ENCODE assay signal across 16 mouse cellular contexts in the genomic region with DNA sequence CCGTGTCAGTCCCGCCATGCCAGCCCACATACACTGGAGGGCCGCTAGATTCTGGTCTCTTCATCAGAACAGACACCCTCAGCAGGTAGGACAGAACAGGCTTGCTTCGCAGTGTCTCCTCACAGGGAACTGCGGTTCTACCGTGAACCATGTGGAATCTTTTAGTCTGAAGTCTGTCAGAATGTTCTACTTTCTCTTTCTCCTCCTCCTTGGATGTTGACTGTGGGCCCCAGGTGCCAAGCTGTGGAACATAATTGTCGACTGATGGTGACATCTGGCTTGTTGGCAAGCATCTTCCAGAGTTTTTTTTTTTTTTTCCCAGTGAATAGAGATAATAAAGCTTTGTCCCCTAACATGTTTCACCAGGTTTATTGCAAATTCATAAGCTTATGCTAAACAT.
DNase-seq lines count a peak whose midpoint lies in the region; ATAC-seq and TF ChIP-seq lines count a peak whose summit lies in the region.
"Had no signal": no experiment of that assay in that cellular context is flagged by ENCODE, and none has a peak within 500 bp of the region (broad histone marks: within the 10 kb centered on the region; RNA-seq: fewer than 3 reads in every experiment).

No protein-coding gene starts in this region.

- no peak overlapping the region for H3K9ac ChIP-seq in intestine, embryonic 14.5 days (ENCODE audit: low read length)
- H3K9ac ChIP-seq in intestine, postnatal 0 days (ENCODE audit: low read depth, low read length), result no peak overlapping the region
- H3K9ac ChIP-seq: embryonic facial prominence, embryonic 13.5 days; forebrain, embryonic 12.5 days; heart, embryonic 13.5 days had no signal

- no peaks in the 10 kb centered on the region for H3K27me3 ChIP-seq in intestine, embryonic 14.5 days (replicated peaks; ENCODE audit: control insufficient read depth, insufficient read depth, low read length)
- no peaks in the 10 kb centered on the region for H3K27me3 ChIP-seq in intestine, postnatal 0 days (replicated peaks; ENCODE audit: control insufficient read depth, insufficient read depth, low read length)
- H3K27me3 ChIP-seq: embryonic facial prominence, embryonic 13.5 days; forebrain, embryonic 12.5 days; heart, embryonic 13.5 days had no signal

- TF ChIP-seq CTCF in intestine, postnatal 0 days (IDR thresholded peaks at IDR 0.05; ENCODE audit: low read depth), result no peak

- no peaks in the 10 kb centered on the region for H3K9me3 ChIP-seq in intestine, embryonic 14.5 days (ENCODE audit: control insufficient read depth, low read length)
- H3K9me3 ChIP-seq in intestine, postnatal 0 days (ENCODE audit: control insufficient read depth), result no peaks in the 10 kb centered on the region
- H3K9me3 ChIP-seq: embryonic facial prominence, embryonic 13.5 days; forebrain, embryonic 12.5 days; G1E; heart, embryonic 13.5 days had no signal

- no peaks in the 10 kb centered on the region for H3K36me3 ChIP-seq in intestine, embryonic 14.5 days (ENCODE audit: control insufficient read depth, insufficient read depth, low read length)
- no peaks in the 10 kb centered on the region for H3K36me3 ChIP-seq in intestine, postnatal 0 days (ENCODE audit: control insufficient read depth, insufficient read depth)
- H3K36me3 ChIP-seq: embryonic facial prominence, embryonic 13.5 days; forebrain, embryonic 12.5 days; G1E; heart, embryonic 13.5 days had no signal

- H3K4me3 ChIP-seq in intestine, embryonic 14.5 days (ENCODE audit: low read depth, low read length), result no peak overlapping the region
- no peak overlapping the region for H3K4me3 ChIP-seq in intestine, postnatal 0 days (ENCODE audit: low read depth, low read length)
- H3K4me3 ChIP-seq: embryonic facial prominence, embryonic 13.5 days; forebrain, embryonic 12.5 days; heart, embryonic 13.5 days had no signal

- ATAC-seq in intestine, embryonic 14.5 days (replicated peaks; ENCODE audit: low FRiP score, low TSS enrichment, low read depth), result no peak
- ATAC-seq in intestine, postnatal 0 days, result no peak

- peak; percentile 33 to 38 for DNase-seq in cerebellum, postnatal 14 days
- DNase-seq in cerebellum, postnatal 36 days, result no peak
- DNase-seq in intestine, embryonic 14.5 days (ENCODE audit: low spot score), result peak; percentile 12
- DNase-seq in brain, adult 2 months (ENCODE audit: low read depth, low spot score), result peak; percentile 34
- DNase-seq in frontal cortex, adult 2 months (ENCODE audit: extremely low spot score in 1 of 2, low spot score in 1 of 2), result no peak
- DNase-seq: adrenal gland, postnatal 10 days; gastrocnemius, postnatal 36 days; heart, adult 11 months; heart, postnatal 36 days; kidney, adult 11 months; kidney, adult 9 months had no signal

- H3K27ac ChIP-seq in intestine, embryonic 14.5 days (ENCODE audit: low read depth), result no peak overlapping the region
- H3K27ac ChIP-seq in intestine, postnatal 0 days (ENCODE audit: low read depth, low read length), result no peak overlapping the region
- H3K27ac ChIP-seq: embryonic facial prominence, embryonic 13.5 days; forebrain, embryonic 12.5 days; heart, embryonic 13.5 days had no signal

- no peak overlapping the region for H3K4me2 ChIP-seq in intestine, embryonic 14.5 days (ENCODE audit: low read length)
- H3K4me2 ChIP-seq in intestine, postnatal 0 days (replicated peaks; ENCODE audit: low read depth), result no peak overlapping the region
- H3K4me2 ChIP-seq: embryonic facial prominence, embryonic 13.5 days; forebrain, embryonic 12.5 days; heart, embryonic 13.5 days had no signal

- WGBS in intestine, embryonic 14.5 days, result 85% methylated on average over 7 of the region's 7 CpGs
- 81% methylated on average over 7 of the region's 7 CpGs for WGBS in intestine, postnatal 0 days

- no peaks in the 10 kb centered on the region for H3K4me1 ChIP-seq in intestine, embryonic 14.5 days (replicated peaks; ENCODE audit: control insufficient read depth, insufficient read depth, low read length)
- no peaks in the 10 kb centered on the region for H3K4me1 ChIP-seq in intestine, postnatal 0 days (replicated peaks; ENCODE audit: control insufficient read depth, insufficient read depth, low read length)
- H3K4me1 ChIP-seq: embryonic facial prominence, embryonic 13.5 days; forebrain, embryonic 12.5 days; heart, embryonic 13.5 days had no signal

Comparison
In these comparisons a context has a peak if more than half of its experiments do, and no peak if none do; other contexts are left out.
1. DNase-seq: peak in cerebellum, postnatal 14 days (2 of 2), intestine, embryonic 14.5 days (single experiment) and brain, adult 2 months (single experiment); none in cerebellum, postnatal 36 days (0 of 2) and frontal cortex, adult 2 months (0 of 2).